Mouse (Mus musculus) liver, postnatal 0 days (tissue): ENCODE results near the gene Xpot. TPM values are rescaled to one million over a fixed set of nuclear protein-coding genes. Genes with fewer than 3 reads are reported as not detected.

Source experiments
- ATAC-seq: fragments of 200-750 bp; cut with Nextera tagmentation; 2 replicates; pipeline ENCODE4 v1.8.0; 2017; ENCODE audit warnings: mild to moderate bottlenecking, moderate library complexity
- DNase-seq: peaks from one replicate; pipeline ENCODE4 v3.0.0-alpha.2; 2016
- H3K27ac ChIP-seq: fragments of 300-500 bp; sonication (generic); 2 replicates; pipeline ENCODE4 v1.5.1; 2014; ENCODE audit warnings: antibody characterized with exemption, moderate library complexity, mild to moderate bottlenecking, low read depth
- H3K27me3 ChIP-seq: fragments of 300-500 bp; sonication (generic); 2 replicates; pipeline ENCODE4 v1.6.1; 2014; ENCODE audit warnings: low read length, control low read depth, mixed read lengths; ENCODE audit not compliant: insufficient read depth
- H3K36me3 ChIP-seq: fragments of 300-500 bp; sonication (generic); replicated peaks from 2 replicates; pipeline ENCODE4 v1.6.1; 2014; ENCODE audit warnings: mild to moderate bottlenecking, control low read depth, low read length, moderate library complexity, mixed read lengths; ENCODE audit not compliant: insufficient read depth
- H3K4me1 ChIP-seq: fragments of 300-500 bp; sonication (generic); 2 replicates; pipeline ENCODE4 v1.6.1; 2014; ENCODE audit warnings: antibody characterized with exemption, mild to moderate bottlenecking, control low read depth; ENCODE audit not compliant: insufficient read depth
- H3K4me2 ChIP-seq: fragments of 300-500 bp; sonication (generic); 2 replicates; pipeline ENCODE4 v1.6.1; 2014; ENCODE audit warnings: low read depth, mild to moderate bottlenecking, low read length, moderate library complexity, mixed read lengths
- H3K4me3 ChIP-seq: fragments of 300-500 bp; sonication (generic); 2 replicates; pipeline ENCODE4 v1.5.1; 2014; ENCODE audit warnings: low read depth, low read length
- H3K9ac ChIP-seq: fragments of 300-500 bp; sonication (generic); replicated peaks from 2 replicates; pipeline ENCODE4 v1.6.1; 2014; ENCODE audit warnings: mild to moderate bottlenecking, moderate library complexity
- H3K9me3 ChIP-seq: fragments of 300-500 bp; sonication (generic); 2 replicates; pipeline ENCODE4 v1.6.1; 2016; ENCODE audit warnings: mild to moderate bottlenecking, control low read depth, low read length, mixed read lengths
- CTCF ChIP-seq: sonication (generic); IDR thresholded peaks from 2 replicates; pipeline ENCODE4 v1.5.1; 2016; ENCODE audit warnings: antibody characterized with exemption, low read depth
- EP300 ChIP-seq: IDR thresholded peaks from 2 replicates; pipeline ENCODE4 v1.6.1; 2016; ENCODE audit warnings: antibody characterized with exemption, low read depth, mild to moderate bottlenecking
- WGBS: fragments of 180-500 bp; shearing (Covaris S2); extraction: QIAGEN DNeasy Blood & Tissue Kit; methylation state at CpG from one replicate; pipeline ENCODE4 v1.1.7; 2014; ENCODE audit not compliant: insufficient replicate concordance; 5-methylcytosine and 5-hydroxymethylcytosine counted together
- polyA plus RNA-seq: library from polyadenylated mRNA; unstranded; fragments of >200 nt; fragmentation: Nextera tagmentation; extraction: Ambion mirVana; gene quantifications from 2 replicates; pipeline ENCODE4 v1.2.1, GENCODE M21; 2015

Gene Xpot
- polyA plus RNA-seq, 1 experiment from 2014 or later = 19.4 TPM

DNA sequence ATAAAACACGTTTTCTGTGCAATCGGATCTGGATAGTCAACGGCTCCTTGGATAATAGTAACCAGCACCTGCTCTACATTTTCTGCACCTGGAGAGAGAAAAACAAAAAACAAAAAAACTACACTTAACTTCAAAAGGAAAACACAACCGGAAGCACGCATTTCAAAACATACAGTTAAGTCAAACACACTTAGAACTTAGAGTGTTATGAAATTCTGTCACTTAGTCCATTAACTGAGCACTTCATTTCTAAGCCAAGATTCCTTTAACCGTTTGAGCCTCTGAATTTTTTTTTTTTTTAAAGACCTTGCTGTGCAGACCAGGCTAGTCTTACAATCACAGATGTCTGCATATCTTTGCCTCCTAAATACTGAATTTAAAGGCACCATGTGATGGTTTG lies 24.9 kb downstream of the Xpot start:
- H3K4me2 ChIP-seq = no peak overlapping the region
- H3K9ac ChIP-seq = no peak overlapping the region
- no peak overlapping the region for H3K4me3 ChIP-seq
- no peak for DNase-seq
- H3K9me3 ChIP-seq = no peaks in the 10 kb centered on the region
- 85% methylated on average over 6 of the region's 6 CpGs for WGBS
- TF ChIP-seq EP300 (no peak), CTCF (no peak)
- no peak for ATAC-seq
- no peaks in the 10 kb centered on the region for H3K27me3 ChIP-seq
- peaks cover 84% of the 10 kb centered on the region for H3K36me3 ChIP-seq
- H3K4me1 ChIP-seq = no peaks in the 10 kb centered on the region
- no peak overlapping the region for H3K27ac ChIP-seq

- 43% methylated on average over 9 of the region's 9 CpGs for WGBS
- Histone ChIP-seq H3K27ac (0 out of 2 replicates have a peak overlapping the region, but pooled peaks have one; percentile 34), H3K36me3 (peaks cover 66% of the 10 kb centered on the region), H3K9me3 (no peaks in the 10 kb centered on the region), H3K4me1 (no peaks in the 10 kb centered on the region), H3K4me3 (no peak overlapping the region), H3K4me2 (no peak overlapping the region), H3K9ac (no peak overlapping the region), H3K27me3 (no peaks in the 10 kb centered on the region)
- ATAC-seq (peak; percentile 59), DNase-seq (peak; percentile 27)
- TF ChIP-seq EP300 (no peak), CTCF (no peak)
Observed at GRCm38 (mm10) chr10:121596580-121596979, 29.6 kb downstream of the Xpot start.

DNA sequence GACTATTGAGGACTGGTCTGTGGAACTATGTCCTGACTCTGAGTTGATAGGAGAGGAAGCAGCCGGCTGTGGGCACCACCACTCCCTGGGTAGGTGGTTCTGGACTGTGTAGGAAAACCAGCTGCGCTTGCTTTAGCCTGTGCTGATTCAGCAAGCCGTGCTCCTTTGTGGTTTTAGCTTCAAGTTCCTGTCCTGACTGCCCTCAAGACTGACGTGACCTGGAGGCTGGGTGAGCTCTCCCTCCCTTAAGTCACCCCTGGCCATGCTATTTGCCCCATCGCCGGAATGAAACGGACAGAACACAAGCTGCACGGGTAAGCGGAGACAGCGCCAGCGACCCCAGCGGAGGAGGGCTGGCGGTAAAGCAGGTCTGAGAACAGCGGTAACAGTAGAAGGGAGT lies 35.0 kb downstream of the Xpot start:
- Histone ChIP-seq H3K36me3 (peaks cover 30% of the 10 kb centered on the region), H3K9ac (no peak overlapping the region), H3K4me1 (peaks cover 5% of the 10 kb centered on the region; the same call in 1 of the 2 replicates), H3K4me3 (no peak overlapping the region), H3K27me3 (no peaks in the 10 kb centered on the region), H3K4me2 (peak overlapping the region; percentile 36; the same call in 1 of the 2 replicates), H3K27ac (peak overlapping the region; percentile 40), H3K9me3 (no peaks in the 10 kb centered on the region)
- ATAC-seq = no peak
- 55% methylated on average over 14 of the region's 14 CpGs for WGBS
- TF ChIP-seq EP300 (no peak), CTCF (no peak)
- no peak for DNase-seq

DNA sequence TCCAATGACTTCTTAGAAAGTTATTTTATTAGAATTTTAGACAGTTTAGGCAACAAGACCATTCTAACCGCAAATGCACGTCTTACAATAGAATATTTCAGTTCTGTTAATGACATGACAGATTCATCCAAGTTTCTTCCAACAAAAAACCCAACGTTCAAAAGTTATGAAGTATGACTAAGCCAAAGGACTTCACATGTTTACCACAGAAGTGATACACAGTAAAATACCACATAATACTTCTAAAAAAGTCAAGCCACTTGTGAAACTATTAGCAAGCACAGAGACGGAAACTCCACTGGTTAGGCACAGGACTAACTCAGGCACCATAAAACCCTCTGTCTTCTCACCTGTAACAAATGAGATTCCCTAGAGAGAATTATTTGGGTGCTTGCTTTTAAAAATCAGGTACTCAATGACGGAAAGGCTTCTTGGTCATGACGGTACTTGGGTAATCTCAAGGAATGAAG lies 38.7 kb downstream of the Xpot start:
- 44% methylated on average over 6 of the region's 6 CpGs for WGBS
- H3K36me3 ChIP-seq = peaks cover 28% of the 10 kb centered on the region
- H3K27ac ChIP-seq = peak overlapping the region; percentile 93
- peaks cover 23% of the 10 kb centered on the region for H3K4me1 ChIP-seq
- DNase-seq = no peak
- no peak for ATAC-seq
- peak overlapping the region; percentile 86 for H3K4me3 ChIP-seq
- TF ChIP-seq CTCF = no peak
- TF ChIP-seq EP300 = no peak
- peak overlapping the region; percentile 95 for H3K9ac ChIP-seq
- H3K27me3 ChIP-seq = no peaks in the 10 kb centered on the region
- no peaks in the 10 kb centered on the region for H3K9me3 ChIP-seq
- H3K4me2 ChIP-seq = peak overlapping the region; percentile 70

DNA sequence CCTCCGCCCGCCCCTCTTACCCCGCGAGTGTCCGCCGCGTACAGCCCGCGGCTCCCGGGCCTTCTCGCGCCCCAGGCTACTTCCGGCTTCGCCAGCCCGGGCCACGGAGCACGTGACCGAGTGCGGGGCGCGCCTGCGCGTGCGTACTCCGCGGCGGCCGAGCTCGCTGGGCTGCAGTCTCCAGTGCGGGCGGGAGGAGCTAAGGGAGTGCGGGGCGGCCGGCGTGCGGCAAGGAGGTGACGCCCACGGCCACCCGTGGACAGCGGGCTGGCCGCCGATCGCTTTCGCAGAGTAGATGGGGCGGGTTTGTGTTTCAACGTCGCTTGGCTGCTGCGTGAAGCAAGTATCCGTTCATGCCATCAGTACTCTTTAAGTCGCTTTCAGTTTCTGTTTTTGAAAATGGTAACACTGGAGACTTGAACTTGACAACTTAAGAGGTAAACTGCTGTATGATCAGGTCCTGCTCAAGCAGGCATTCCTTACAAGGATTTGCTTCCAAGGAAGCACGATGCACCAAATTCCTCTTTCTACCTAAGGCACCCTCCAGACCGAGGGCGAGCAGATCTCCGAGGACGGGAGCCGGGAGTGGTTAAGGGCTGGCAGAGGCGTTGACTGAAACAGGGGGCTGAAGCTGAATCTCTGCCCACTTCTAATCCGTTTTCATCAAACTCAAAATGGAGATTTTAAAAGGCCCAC lies 39.3 kb downstream of the Xpot start, which contains the start of gene Tbk1:
Gene Tbk1 (minus strand): TSS at position 113 of the 696 bp plus-strand sequence.
- peak; percentile 95 for DNase-seq
- peak within 1 kb of the TSS; percentile 70 for H3K4me2 ChIP-seq
- H3K36me3 ChIP-seq = peaks cover 31% of the 10 kb centered on the region
- H3K4me3 ChIP-seq = peak within 1 kb of the TSS; percentile 86
- peak; percentile 97 for ATAC-seq
- H3K4me1 ChIP-seq = peaks cover 24% of the 10 kb centered on the region
- H3K9me3 ChIP-seq = no peaks in the 10 kb centered on the region
- TF ChIP-seq CTCF = no peak
- TF ChIP-seq EP300 = no peak
- peak within 1 kb of the TSS; percentile 95 for H3K9ac ChIP-seq
- peak within 1 kb of the TSS; percentile 93 for H3K27ac ChIP-seq
- WGBS = 1% methylated on average over 42 of the region's 58 CpGs
- H3K27me3 ChIP-seq = no peaks in the 10 kb centered on the region

GRCm38 (mm10) chr10:121585791-121586642 lies 40.1 kb downstream of the Xpot start:
- Histone ChIP-seq H3K4me3 (peak overlapping the region; percentile 86), H3K9me3 (no peaks in the 10 kb centered on the region), H3K4me1 (peaks cover 24% of the 10 kb centered on the region), H3K4me2 (peak overlapping the region; percentile 70), H3K9ac (peak overlapping the region; percentile 95), H3K27ac (peak overlapping the region; percentile 93), H3K36me3 (peaks cover 34% of the 10 kb centered on the region), H3K27me3 (no peaks in the 10 kb centered on the region)
- no peak for TF ChIP-seq EP300
- no peak for TF ChIP-seq CTCF
- DNase-seq (no peak), ATAC-seq (peak; percentile 69)
- 2% methylated on average over 37 of the region's 48 CpGs for WGBS
